Mouse (Mus musculus) ES-E14 (cell line): ENCODE data around the gene Hmcn1.

ENCODE experiments used
- CHD2 ChIP-seq: IDR thresholded peaks from 2 replicates; pipeline ENCODE4 v1.6.1; 2014; ENCODE audit warnings: mild to moderate bottlenecking, low read depth, low read length, inconsistent platforms
- HCFC1 ChIP-seq: IDR thresholded peaks from 2 replicates; pipeline ENCODE4 v1.6.1; 2012; ENCODE audit warnings: low read length, inconsistent platforms, borderline replicate concordance; ENCODE audit not compliant: insufficient read depth
- ZNF384 ChIP-seq: IDR thresholded peaks from 2 replicates; pipeline ENCODE4 v1.6.1; 2012; ENCODE audit warnings: low read depth, low read length, inconsistent platforms

DNA sequence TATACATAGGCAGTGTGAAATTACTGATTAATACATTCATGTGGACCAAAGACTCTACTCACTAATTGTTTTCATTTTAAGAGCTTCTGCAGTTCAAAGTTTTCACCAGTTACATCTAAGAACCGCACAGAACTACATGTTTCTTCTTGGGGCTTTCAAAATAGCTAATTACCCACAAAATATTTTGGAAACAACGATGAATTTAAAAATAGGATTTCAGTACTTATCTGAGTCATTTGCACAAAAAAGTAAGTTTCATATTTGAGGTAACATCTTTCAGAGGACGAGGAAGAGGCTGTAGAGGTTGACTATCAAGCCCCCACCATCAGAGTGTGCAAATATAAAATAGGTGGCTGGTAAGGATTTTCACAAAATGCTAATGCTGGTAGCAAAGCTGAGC is 295.5 kb downstream of the Hmcn1 start:
- TF ChIP-seq ZNF384 (no peak), CHD2 (no peak), HCFC1 (no peak)
